Mouse (Mus musculus) hindbrain, embryonic 13.5 days (tissue): ENCODE measurements around the gene Gbp2. TPM values are rescaled to one million over a fixed set of nuclear protein-coding genes. Genes with fewer than 3 reads are reported as not detected.

ENCODE experiments used
- ATAC-seq: fragments of 200-750 bp; cut with Nextera tagmentation; 2 replicates; pipeline ENCODE4 v1.8.0; 2017; ENCODE audit warnings: moderate TSS enrichment; ENCODE audit not compliant: low FRiP score
- H3K27ac ChIP-seq: fragments of 300-500 bp; sonication (generic); 2 replicates; pipeline ENCODE4 v1.5.1; 2015; ENCODE audit warnings: inconsistent platforms, mild to moderate bottlenecking, moderate library complexity
- H3K27me3 ChIP-seq: fragments of 300-500 bp; sonication (generic); 2 replicates; pipeline ENCODE4 v1.6.1; 2015; ENCODE audit warnings: mild to moderate bottlenecking, inconsistent platforms
- H3K36me3 ChIP-seq: fragments of 300-500 bp; sonication (generic); 2 replicates; pipeline ENCODE4 v1.6.1; 2015; ENCODE audit warnings: mild to moderate bottlenecking, inconsistent platforms
- H3K4me1 ChIP-seq: fragments of 300-500 bp; sonication (generic); replicated peaks from 2 replicates; pipeline ENCODE4 v1.6.1; 2015; ENCODE audit warnings: inconsistent platforms
- H3K4me2 ChIP-seq: fragments of 300-500 bp; sonication (generic); 2 replicates; pipeline ENCODE4 v1.6.1; 2015; ENCODE audit warnings: inconsistent platforms, mild to moderate bottlenecking, moderate library complexity
- H3K4me3 ChIP-seq: fragments of 300-500 bp; sonication (generic); 2 replicates; pipeline ENCODE4 v1.5.1; 2015; ENCODE audit warnings: mild to moderate bottlenecking, inconsistent platforms
- H3K9ac ChIP-seq: fragments of 300-500 bp; sonication (generic); 2 replicates; pipeline ENCODE4 v1.6.1; 2015; ENCODE audit warnings: mild to moderate bottlenecking, inconsistent platforms
- H3K9me3 ChIP-seq: fragments of 300-500 bp; sonication (generic); 2 replicates; pipeline ENCODE4 v1.6.1; 2016; ENCODE audit warnings: inconsistent platforms
- WGBS: fragments of 180-500 bp; shearing (Covaris S2); methylation state at CpG from one replicate; pipeline ENCODE4 v1.1.7; 2015; 5-methylcytosine and 5-hydroxymethylcytosine counted together
- polyA plus RNA-seq: library from polyadenylated mRNA; unstranded; fragments of >200 nt; fragmentation: Nextera tagmentation; extraction: Ambion mirVana; gene quantifications from 2 replicates; pipeline ENCODE4 v1.2.1, GENCODE M21; 2015

Gbp2 gene
- 0.35 and 0.60 TPM in 2 replicates for polyA plus RNA-seq

- H3K36me3 ChIP-seq, result no peaks in the 10 kb centered on the region
- 72% methylated on average over 4 of the region's 4 CpGs for WGBS
- H3K9ac ChIP-seq, result no peak within 1 kb of the TSS
- no peak within 1 kb of the TSS for H3K27ac ChIP-seq
- no peaks in the 10 kb centered on the region for H3K9me3 ChIP-seq
- no peak within 1 kb of the TSS for H3K4me2 ChIP-seq
- no peaks in the 10 kb centered on the region for H3K27me3 ChIP-seq
- no peaks in the 10 kb centered on the region for H3K4me1 ChIP-seq
- ATAC-seq, result no peak
- H3K4me3 ChIP-seq, result no peak within 1 kb of the TSS
Measured at GRCm38 (mm10) chr3:142620111-142620955, at the start of gene Gbp2. Gene Gbp2, plus strand, starts transcription at chr3:142620602.

GRCm38 (mm10) chr3:142570738-142571137 is 49.7 kb upstream of the Gbp2 start:
- Histone ChIP-seq H3K4me1 (no peaks in the 10 kb centered on the region), H3K27ac (no peak overlapping the region), H3K9ac (no peak overlapping the region), H3K9me3 (no peaks in the 10 kb centered on the region), H3K36me3 (no peaks in the 10 kb centered on the region), H3K4me2 (no peak overlapping the region), H3K4me3 (no peak overlapping the region), H3K27me3 (no peaks in the 10 kb centered on the region)
- 91% methylated on average over 4 of the region's 4 CpGs for WGBS
- no peak for ATAC-seq

GRCm38 (mm10) chr3:142577108-142577507 is 43.3 kb upstream of the Gbp2 start:
- no peak overlapping the region for H3K4me3 ChIP-seq
- 91% methylated on average over 3 of the region's 3 CpGs for WGBS
- no peak for ATAC-seq

GRCm38 (mm10) chr3:142578342-142578741 is 42.1 kb upstream of the Gbp2 start:
- Histone ChIP-seq H3K36me3 (no peaks in the 10 kb centered on the region), H3K9ac (no peak overlapping the region), H3K9me3 (no peaks in the 10 kb centered on the region), H3K27ac (no peak overlapping the region), H3K27me3 (no peaks in the 10 kb centered on the region), H3K4me2 (no peak overlapping the region), H3K4me3 (no peak overlapping the region), H3K4me1 (no peaks in the 10 kb centered on the region)
- WGBS, result 89% methylated on average over 4 of the region's 4 CpGs
- no peak for ATAC-seq

More at GRCm38 (mm10) chr3:142577108-142577507, 43.3 kb upstream of the Gbp2 start:
- Histone ChIP-seq H3K27ac (no peak overlapping the region), H3K9me3 (no peaks in the 10 kb centered on the region), H3K4me1 (no peaks in the 10 kb centered on the region), H3K9ac (no peak overlapping the region), H3K27me3 (no peaks in the 10 kb centered on the region), H3K4me2 (no peak overlapping the region), H3K36me3 (no peaks in the 10 kb centered on the region)

GRCm38 (mm10) chr3:142583067-142583466 is 37.3 kb upstream of the Gbp2 start:
- ATAC-seq, result no peak
- H3K4me2 ChIP-seq, result no peak overlapping the region
- WGBS, result 96% methylated on average over 4 of the region's 4 CpGs
- no peaks in the 10 kb centered on the region for H3K9me3 ChIP-seq
- H3K27ac ChIP-seq, result no peak overlapping the region
- no peak overlapping the region for H3K9ac ChIP-seq
- H3K4me1 ChIP-seq, result no peaks in the 10 kb centered on the region
- no peaks in the 10 kb centered on the region for H3K36me3 ChIP-seq
- H3K27me3 ChIP-seq, result no peaks in the 10 kb centered on the region
- H3K4me3 ChIP-seq, result no peak overlapping the region

- H3K27me3 ChIP-seq, result no peaks in the 10 kb centered on the region
- no peaks in the 10 kb centered on the region for H3K4me1 ChIP-seq
- H3K4me3 ChIP-seq, result no peak overlapping the region
- no peaks in the 10 kb centered on the region for H3K36me3 ChIP-seq
- H3K27ac ChIP-seq, result no peak overlapping the region
- H3K4me2 ChIP-seq, result no peak overlapping the region
- H3K9ac ChIP-seq, result no peak overlapping the region
- no peak for ATAC-seq
- H3K9me3 ChIP-seq, result no peaks in the 10 kb centered on the region
Measured at GRCm38 (mm10) chr3:142587386-142587785, 33.0 kb upstream of the Gbp2 start.

- no peak for ATAC-seq
- Histone ChIP-seq H3K4me1 (no peaks in the 10 kb centered on the region), H3K27ac (no peak overlapping the region), H3K36me3 (no peaks in the 10 kb centered on the region), H3K9ac (no peak overlapping the region), H3K9me3 (no peaks in the 10 kb centered on the region), H3K27me3 (no peaks in the 10 kb centered on the region), H3K4me2 (no peak overlapping the region), H3K4me3 (no peak overlapping the region)
- 84% methylated on average over 2 of the region's 2 CpGs for WGBS
Measured at GRCm38 (mm10) chr3:142588888-142589287, 31.5 kb upstream of the Gbp2 start.

- no peak overlapping the region for H3K27ac ChIP-seq
- WGBS, result 92% methylated on average over 4 of the region's 4 CpGs
- no peak overlapping the region for H3K4me2 ChIP-seq
- H3K4me3 ChIP-seq, result no peak overlapping the region
- ATAC-seq, result no peak
- H3K9me3 ChIP-seq, result no peaks in the 10 kb centered on the region
- no peaks in the 10 kb centered on the region for H3K27me3 ChIP-seq
- H3K9ac ChIP-seq, result no peak overlapping the region
- no peaks in the 10 kb centered on the region for H3K36me3 ChIP-seq
- no peaks in the 10 kb centered on the region for H3K4me1 ChIP-seq
Measured at GRCm38 (mm10) chr3:142590431-142591067, 29.9 kb upstream of the Gbp2 start.

- no peaks in the 10 kb centered on the region for H3K36me3 ChIP-seq
- no peak for ATAC-seq
- no peak within 1 kb of the TSS for H3K27ac ChIP-seq
- WGBS, result 82% methylated on average over 1 of the region's 1 CpGs
- H3K4me1 ChIP-seq, result no peaks in the 10 kb centered on the region
- H3K4me3 ChIP-seq, result no peak within 1 kb of the TSS
- no peaks in the 10 kb centered on the region for H3K9me3 ChIP-seq
- H3K4me2 ChIP-seq, result no peak within 1 kb of the TSS
- no peaks in the 10 kb centered on the region for H3K27me3 ChIP-seq
- no peak within 1 kb of the TSS for H3K9ac ChIP-seq
Measured at GRCm38 (mm10) chr3:142594547-142594946, 25.9 kb upstream of the Gbp2 start, which contains the start of gene Gbp2b. Gene Gbp2b, plus strand, starts transcription at chr3:142594847.

- WGBS, result 88% methylated on average over 3 of the region's 3 CpGs
- ATAC-seq, result no peak
- H3K4me2 ChIP-seq, result no peak overlapping the region
- no peaks in the 10 kb centered on the region for H3K4me1 ChIP-seq
- H3K36me3 ChIP-seq, result no peaks in the 10 kb centered on the region
- no peaks in the 10 kb centered on the region for H3K27me3 ChIP-seq
- H3K4me3 ChIP-seq, result no peak overlapping the region
- no peaks in the 10 kb centered on the region for H3K9me3 ChIP-seq
- H3K9ac ChIP-seq, result no peak overlapping the region
- no peak overlapping the region for H3K27ac ChIP-seq
Measured at GRCm38 (mm10) chr3:142597923-142598322, 22.5 kb upstream of the Gbp2 start.

GRCm38 (mm10) chr3:142601675-142602074 is 18.7 kb upstream of the Gbp2 start:
- H3K4me2 ChIP-seq, result no peak overlapping the region
- H3K9me3 ChIP-seq, result no peaks in the 10 kb centered on the region
- no peaks in the 10 kb centered on the region for H3K36me3 ChIP-seq
- H3K4me1 ChIP-seq, result no peaks in the 10 kb centered on the region
- no peak overlapping the region for H3K4me3 ChIP-seq
- H3K9ac ChIP-seq, result no peak overlapping the region
- ATAC-seq, result no peak
- no peak overlapping the region for H3K27ac ChIP-seq
- H3K27me3 ChIP-seq, result no peaks in the 10 kb centered on the region

GRCm38 (mm10) chr3:142618658-142619057 is 1.7 kb upstream of the Gbp2 start:
- Histone ChIP-seq H3K36me3 (no peaks in the 10 kb centered on the region), H3K27me3 (no peaks in the 10 kb centered on the region), H3K4me1 (no peaks in the 10 kb centered on the region), H3K4me3 (no peak overlapping the region), H3K4me2 (no peak overlapping the region), H3K9ac (no peak overlapping the region), H3K27ac (no peak overlapping the region), H3K9me3 (no peaks in the 10 kb centered on the region)
- ATAC-seq, result no peak
- WGBS, result 83% methylated on average over 3 of the region's 3 CpGs

GRCm38 (mm10) chr3:142619606-142620005 is 796 bp upstream of the Gbp2 start:
- Histone ChIP-seq H3K4me2 (no peak overlapping the region), H3K9ac (no peak overlapping the region), H3K9me3 (no peaks in the 10 kb centered on the region), H3K4me1 (no peaks in the 10 kb centered on the region), H3K27ac (no peak overlapping the region), H3K27me3 (no peaks in the 10 kb centered on the region), H3K36me3 (no peaks in the 10 kb centered on the region), H3K4me3 (no peak overlapping the region)
- ATAC-seq, result no peak
- 48% methylated on average over 1 of the region's 1 CpGs for WGBS
